Mouse (Mus musculus) cerebellum, postnatal 25 days (tissue): Measurements from ENCODE around the gene Tmbim1.

ENCODE experiments used
- DNase-seq, 2 experiments: peaks; one replicate each; pipeline ENCODE4 v3.0.0; 2021; ENCODE audit warnings: mixed read lengths in 2 of 2

Gene Tmbim1

GRCm38 (mm10) chr1:74277883-74278537, 27.4 kb downstream of the Tmbim1 start:
- DNase-seq = no peak

GRCm38 (mm10) chr1:74277041-74277440, 28.4 kb downstream of the Tmbim1 start:
- no peak for DNase-seq

- no peak for DNase-seq
Measured at GRCm38 (mm10) chr1:74275015-74275414, 30.4 kb downstream of the Tmbim1 start.

GRCm38 (mm10) chr1:74271659-74272058, 33.8 kb downstream of the Tmbim1 start:
- DNase-seq = no peak

- no peak for DNase-seq
Measured at GRCm38 (mm10) chr1:74268750-74269149, 36.7 kb downstream of the Tmbim1 start.

DNA sequence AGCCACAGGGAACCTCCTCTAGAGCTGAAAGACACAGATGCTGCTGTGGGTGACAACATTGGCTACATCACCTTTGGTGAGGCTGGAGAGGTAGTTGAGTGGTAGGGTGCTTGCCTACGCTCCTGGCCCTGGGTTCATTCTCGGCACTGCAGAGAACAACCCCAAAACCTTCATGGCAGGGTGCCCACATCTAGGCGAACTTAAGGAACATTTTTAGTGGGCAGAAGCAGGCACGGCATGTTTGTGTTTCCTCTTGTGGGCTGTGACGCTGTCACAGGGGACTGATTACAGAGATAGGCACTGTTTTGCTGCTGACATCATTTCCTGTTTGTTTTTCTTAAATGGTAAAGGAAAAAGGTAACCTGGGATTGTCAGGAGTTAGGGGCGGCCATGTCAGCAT, 42.9 kb downstream of the Tmbim1 start:
- no peak for DNase-seq

- DNase-seq = no peak
Measured at GRCm38 (mm10) chr1:74256782-74257181, 48.6 kb downstream of the Tmbim1 start.

DNA sequence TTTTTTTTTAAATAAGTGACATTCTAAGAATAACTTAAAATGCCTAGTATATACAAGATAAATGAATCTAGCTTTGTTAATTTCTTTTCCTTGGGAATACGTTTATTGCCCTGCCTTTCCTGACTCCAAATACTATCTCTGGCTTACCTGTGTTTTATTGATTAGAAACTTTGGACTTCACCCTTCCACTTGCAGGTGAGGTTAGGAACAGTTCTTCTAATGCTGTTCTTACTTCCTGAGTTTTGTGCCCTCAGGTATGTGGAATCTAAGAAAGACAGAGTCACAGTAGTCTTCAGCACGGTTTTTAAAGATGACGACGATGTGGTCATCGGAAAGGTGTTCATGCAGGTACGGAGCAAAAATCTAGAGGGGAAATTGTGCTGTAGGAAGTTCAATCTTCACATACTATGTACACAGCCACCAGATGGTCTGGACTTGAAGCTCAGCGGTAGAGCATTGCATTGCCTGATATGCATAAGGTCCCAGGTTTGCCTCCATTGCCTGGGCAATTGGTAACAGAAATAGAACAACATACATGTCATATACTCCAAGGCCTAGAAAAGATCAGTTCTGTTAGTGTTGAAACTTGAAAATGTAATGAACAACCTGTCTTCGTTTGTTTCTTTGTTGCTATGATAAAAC, 49.6 kb downstream of the Tmbim1 start:
- DNase-seq = no peak

GRCm38 (mm10) chr1:74250096-74250495, 55.3 kb downstream of the Tmbim1 start:
- no peak for DNase-seq

DNA sequence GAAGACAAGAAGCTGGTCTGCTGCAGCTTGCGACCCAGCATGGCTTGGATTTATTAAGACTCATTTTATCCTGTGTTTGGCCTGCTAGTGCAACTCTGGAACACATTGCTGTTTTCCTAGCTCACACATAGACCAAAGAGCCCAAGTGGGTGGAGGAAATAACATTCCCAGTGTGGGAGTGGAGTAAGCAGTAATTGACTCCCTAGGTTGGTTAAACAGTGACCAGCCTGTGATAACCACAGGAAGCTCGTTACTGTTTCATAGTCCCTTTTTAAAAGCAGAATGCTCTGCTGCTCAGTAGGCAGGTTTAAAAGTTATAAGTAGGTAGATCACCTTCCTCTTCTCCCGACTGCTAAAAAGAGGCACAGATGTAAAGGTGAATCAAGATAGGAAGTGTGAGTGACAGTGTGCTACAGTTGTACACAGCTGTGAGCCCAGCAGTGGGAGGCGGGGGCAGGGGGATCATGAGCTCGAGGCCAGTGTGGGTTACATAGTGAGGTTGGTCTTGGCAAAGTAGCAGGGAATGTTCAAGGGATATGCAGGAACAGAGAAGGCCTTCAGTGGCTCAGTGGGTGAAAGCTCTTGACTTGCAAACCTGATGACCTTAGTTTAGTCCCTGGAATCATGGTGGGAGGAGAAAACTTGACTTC, 56.0 kb downstream of the Tmbim1 start:
- DNase-seq = no peak

DNA sequence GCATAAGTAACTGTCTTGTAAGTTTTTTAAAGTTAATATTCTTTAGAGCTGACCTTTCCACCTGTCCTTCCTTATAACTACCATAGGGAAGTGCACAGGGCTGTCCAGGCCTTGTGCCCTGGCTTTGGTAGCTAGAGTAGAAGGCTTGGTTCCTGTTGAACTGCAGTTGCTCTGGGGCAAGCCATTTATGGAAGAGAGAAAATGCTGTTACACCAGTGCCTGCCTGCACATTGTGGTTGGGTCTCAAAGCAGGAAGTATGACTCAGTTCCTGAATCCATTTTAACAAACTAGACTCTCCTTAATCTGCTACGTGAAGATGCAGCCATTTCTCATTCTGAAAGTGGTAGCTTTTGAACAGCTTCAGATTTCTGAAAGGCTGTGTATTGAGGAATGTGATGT, 56.6 kb downstream of the Tmbim1 start:
- no peak for DNase-seq

DNA sequence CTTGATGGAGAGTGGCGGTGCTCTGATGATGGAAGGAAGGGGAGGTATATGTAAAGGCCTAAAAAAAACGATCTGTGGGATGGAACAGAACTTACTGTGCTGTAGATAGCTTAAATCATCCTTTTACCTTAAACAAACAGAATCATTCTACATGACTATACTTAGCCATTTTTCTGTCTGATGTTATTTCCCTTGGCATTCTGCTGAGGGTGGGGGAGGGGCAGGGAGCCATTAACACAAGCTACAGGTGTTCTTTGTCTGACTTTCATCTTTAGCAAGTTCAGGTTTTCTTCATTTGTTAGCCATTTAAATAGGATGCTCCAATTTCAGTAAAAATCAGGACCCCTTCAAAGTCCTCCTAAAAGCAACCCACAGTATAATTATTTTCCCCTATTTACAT, 59.9 kb downstream of the Tmbim1 start:
- DNase-seq = no peak

- no peak for DNase-seq
Measured at GRCm38 (mm10) chr1:74240832-74241231, 64.6 kb downstream of the Tmbim1 start.

DNA sequence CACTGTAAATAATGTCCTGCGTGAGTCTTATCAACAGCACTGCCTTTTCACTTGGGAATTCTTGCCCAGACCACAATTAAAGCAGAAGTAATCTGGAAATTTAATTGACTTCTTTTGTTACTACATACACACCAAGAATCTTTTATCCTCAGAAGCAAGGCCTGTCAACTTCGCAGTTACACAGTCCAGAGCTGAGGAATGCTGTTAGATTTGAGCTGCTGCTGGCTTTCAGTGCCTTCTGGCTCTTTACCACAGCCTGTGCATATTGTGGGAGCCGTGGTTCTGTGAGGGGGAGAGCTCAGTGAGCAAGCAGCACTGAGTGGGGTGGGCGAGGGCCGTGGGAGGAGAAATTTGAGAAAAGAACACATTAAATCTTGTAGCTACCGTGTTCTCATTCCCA, 65.1 kb downstream of the Tmbim1 start:
- DNase-seq = no peak

- peak in 1 of 2 experiments; percentile 14 for DNase-seq
Measured at GRCm38 (mm10) chr1:74239618-74240017, 65.8 kb downstream of the Tmbim1 start.

GRCm38 (mm10) chr1:74239162-74239561, 66.3 kb downstream of the Tmbim1 start:
- no peak for DNase-seq
